Mouse (Mus musculus): ENCODE measurements around the gene Mrpl10.

DNA sequence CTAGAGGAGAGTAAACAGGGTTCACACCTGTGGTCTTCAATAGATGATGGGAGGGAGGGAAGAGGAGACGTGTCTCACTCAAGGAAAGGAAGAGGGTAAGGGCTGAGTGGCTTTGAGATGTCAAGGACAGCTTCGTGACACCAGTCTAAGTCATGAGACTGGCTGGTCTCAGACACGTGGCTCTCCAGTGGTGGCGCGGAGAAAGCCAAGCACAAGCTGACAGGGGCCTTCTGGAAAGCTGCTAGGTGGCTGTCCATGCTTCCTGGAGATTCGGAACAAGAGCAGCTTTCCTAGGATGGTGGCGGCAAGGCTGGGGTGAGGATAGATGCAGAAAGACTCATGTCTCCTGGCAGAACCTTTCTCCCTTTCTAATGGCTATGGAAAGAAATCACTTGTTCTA lies 2.5 kb upstream of the Mrpl10 start:
- TF ChIP-seq EP300 (IDR thresholded peaks at IDR 0.05) (no peak), CTCF (IDR thresholded peaks at IDR 0.05) (no peak)

Data from lung, postnatal 0 days (tissue).